Mouse (Mus musculus): ENCODE data around the gene Sprtn. TPM values are rescaled to one million over a fixed set of nuclear protein-coding genes. Genes with fewer than 3 reads are reported as not detected.
A peak's percentile ranks its signal among the peaks of the same experiment; 100 is the strongest.

Gene Sprtn
- polyA plus RNA-seq, 1 experiment = 17.8 TPM

DNA sequence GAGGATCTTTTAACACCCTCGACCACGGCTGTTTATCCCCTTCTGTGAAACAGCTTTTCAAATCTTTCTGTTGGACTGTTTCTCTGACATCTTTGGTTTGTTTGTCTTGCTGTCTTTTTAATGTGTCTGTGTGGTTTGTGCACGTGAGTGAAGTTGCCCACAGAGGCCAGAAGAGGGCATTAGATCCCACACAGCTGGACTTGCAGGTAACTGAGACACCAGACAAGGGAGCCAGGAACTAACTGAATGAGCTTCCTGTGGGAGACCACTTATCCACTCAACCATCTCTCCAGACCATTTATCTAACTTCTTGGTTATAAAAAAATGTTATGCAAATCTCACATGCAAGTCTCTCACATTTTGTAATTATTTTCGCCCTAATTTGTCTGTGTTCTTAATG is 33.0 kb downstream of the Sprtn start:
- Histone ChIP-seq H3K4me3 (replicated peaks; ENCODE audit: extremely low read depth, low read depth, low read length) (no peak overlapping the region), H3K4me1 (ENCODE audit: control insufficient read depth, insufficient read depth, low read length) (peaks cover 14% of the 10 kb centered on the region)
- no peak for DNase-seq
- TF ChIP-seq POLR2A (IDR thresholded peaks at IDR 0.05; ENCODE audit: borderline replicate concordance, extremely low read depth, low read depth, low read length) (no peak), CTCF (IDR thresholded peaks at IDR 0.05; ENCODE audit: insufficient read depth, low read length) (no peak)
- WGBS = 82% methylated on average over 4 of the region's 4 CpGs

GRCm38 (mm10) chr8:124932435-124932834 is 34.7 kb downstream of the Sprtn start:
- 53% methylated on average over 3 of the region's 3 CpGs for WGBS
- peaks cover under 1% of the 10 kb centered on the region; the same call in 1 of the 2 replicates for H3K4me1 ChIP-seq (ENCODE audit: control insufficient read depth, insufficient read depth, low read length)
- no peak for DNase-seq

GRCm38 (mm10) chr8:124935116-124935515 is 37.4 kb downstream of the Sprtn start:
- 56% methylated on average over 5 of the region's 5 CpGs for WGBS
- DNase-seq = no peak
- H3K4me1 ChIP-seq (ENCODE audit: control insufficient read depth, insufficient read depth, low read length) = no peaks in the 10 kb centered on the region; the same call in 1 of the 2 replicates
- TF ChIP-seq CTCF (IDR thresholded peaks at IDR 0.05; ENCODE audit: insufficient read depth, low read length) (no peak), POLR2A (IDR thresholded peaks at IDR 0.05; ENCODE audit: borderline replicate concordance, extremely low read depth, low read depth, low read length) (no peak)
- H3K4me3 ChIP-seq (replicated peaks; ENCODE audit: extremely low read depth, low read depth, low read length) = no peak overlapping the region

More at GRCm38 (mm10) chr8:124932435-124932834, 34.7 kb downstream of the Sprtn start:
- H3K4me3 ChIP-seq (replicated peaks; ENCODE audit: extremely low read depth, low read depth, low read length) = no peak overlapping the region
- no peak for TF ChIP-seq CTCF (IDR thresholded peaks at IDR 0.05; ENCODE audit: insufficient read depth, low read length)
- TF ChIP-seq POLR2A (IDR thresholded peaks at IDR 0.05; ENCODE audit: borderline replicate concordance, extremely low read depth, low read depth, low read length) = no peak

GRCm38 (mm10) chr8:124936699-124937098 is 39.0 kb downstream of the Sprtn start:
- Histone ChIP-seq H3K4me3 (replicated peaks; ENCODE audit: extremely low read depth, low read depth, low read length) (no peak overlapping the region), H3K4me1 (ENCODE audit: control insufficient read depth, insufficient read depth, low read length) (no peaks in the 10 kb centered on the region)
- WGBS = 88% methylated on average over 10 of the region's 10 CpGs
- TF ChIP-seq POLR2A (IDR thresholded peaks at IDR 0.05; ENCODE audit: borderline replicate concordance, extremely low read depth, low read depth, low read length) = no peak
- no peak for TF ChIP-seq CTCF (IDR thresholded peaks at IDR 0.05; ENCODE audit: insufficient read depth, low read length)
- no peak for DNase-seq

- no peaks in the 10 kb centered on the region for H3K4me1 ChIP-seq (ENCODE audit: control insufficient read depth, insufficient read depth, low read length)
- 89% methylated on average over 4 of the region's 4 CpGs for whole genome bisulfite sequencing
- TF ChIP-seq POLR2A (IDR thresholded peaks at IDR 0.05; ENCODE audit: borderline replicate concordance, extremely low read depth, low read depth, low read length) (no peak), CTCF (IDR thresholded peaks at IDR 0.05; ENCODE audit: insufficient read depth, low read length) (no peak)
- H3K4me3 ChIP-seq (replicated peaks; ENCODE audit: extremely low read depth, low read depth, low read length) = no peak overlapping the region
- no peak for DNase-seq
Observed at GRCm38 (mm10) chr8:124937293-124937692, 39.6 kb downstream of the Sprtn start.

DNA sequence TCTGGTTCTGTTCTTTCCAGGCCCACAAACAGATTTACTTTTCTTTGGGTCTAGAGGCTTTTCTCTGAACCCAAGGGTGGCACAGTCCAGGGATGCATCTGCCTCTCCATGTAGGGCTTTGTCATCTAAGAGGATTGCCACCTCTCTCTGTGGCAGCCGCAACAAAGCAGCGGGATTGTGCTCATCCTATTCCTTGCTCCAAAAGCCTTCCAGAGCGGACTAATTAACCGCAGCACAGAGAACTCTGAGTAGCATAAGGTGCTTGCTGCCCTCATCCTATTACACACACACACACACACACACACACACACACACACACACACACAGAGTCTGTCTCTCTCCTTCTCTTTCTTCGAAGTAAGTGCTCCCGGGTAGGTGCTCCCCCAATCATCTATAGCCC is 46.1 kb downstream of the Sprtn start:
- H3K4me1 ChIP-seq (ENCODE audit: control insufficient read depth, insufficient read depth, low read length) = peaks cover 13% of the 10 kb centered on the region
- H3K4me3 ChIP-seq (replicated peaks; ENCODE audit: extremely low read depth, low read depth, low read length) = no peak overlapping the region
- no peak for DNase-seq
- WGBS = 93% methylated on average over 6 of the region's 6 CpGs
- TF ChIP-seq CTCF (IDR thresholded peaks at IDR 0.05; ENCODE audit: insufficient read depth, low read length) (no peak), POLR2A (IDR thresholded peaks at IDR 0.05; ENCODE audit: borderline replicate concordance, extremely low read depth, low read depth, low read length) (no peak)

- WGBS = 66% methylated on average over 7 of the region's 7 CpGs
- no peak overlapping the region for H3K4me3 ChIP-seq (replicated peaks; ENCODE audit: extremely low read depth, low read depth, low read length)
- DNase-seq = no peak
Observed at GRCm38 (mm10) chr8:124944406-124944805, 46.7 kb downstream of the Sprtn start.

DNA sequence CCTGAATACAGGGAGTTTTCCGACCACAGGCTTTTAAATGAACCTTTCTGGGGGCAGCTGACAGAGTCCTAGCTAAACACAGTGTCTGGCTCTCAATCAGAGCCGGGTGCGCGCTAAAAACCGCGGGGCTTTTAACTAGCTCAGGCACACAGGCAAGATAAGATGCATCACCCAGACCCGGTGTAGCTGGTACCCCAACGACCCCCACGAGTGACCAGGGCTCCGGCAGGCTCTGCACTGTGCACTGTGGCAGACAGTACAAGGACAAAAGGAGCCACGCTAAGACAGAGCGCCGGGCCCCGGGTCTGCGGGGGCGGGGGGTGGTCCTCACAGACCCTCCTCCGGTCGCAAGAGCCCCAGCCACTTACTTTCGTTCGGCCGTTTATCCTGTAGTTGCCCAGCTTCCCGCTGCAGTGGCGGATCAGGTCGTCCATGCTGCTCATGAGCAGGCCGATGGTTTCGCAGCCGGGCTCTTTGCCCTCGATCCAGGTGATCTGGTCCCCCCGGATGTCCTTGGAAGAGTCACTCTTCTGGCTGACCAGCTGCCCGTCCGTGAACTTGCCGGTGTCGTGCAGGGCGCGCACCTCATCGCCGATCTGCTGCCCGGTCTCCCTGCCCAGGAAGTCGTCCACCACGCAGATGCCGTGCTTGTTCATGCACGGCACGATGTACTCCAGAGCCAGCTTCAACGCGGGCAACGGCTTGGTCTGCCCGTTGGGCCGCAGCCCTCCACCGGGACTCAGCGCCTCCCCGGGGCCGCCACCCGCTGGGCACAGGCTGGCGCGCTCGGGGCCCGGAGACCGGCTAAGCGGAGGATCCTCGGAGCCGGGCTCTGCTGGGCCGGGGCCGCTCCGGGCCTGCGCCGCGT is 50.4 kb downstream of the Sprtn start:
- WGBS = 2% methylated on average over 67 of the region's 67 CpGs
- TF ChIP-seq POLR2A (IDR thresholded peaks at IDR 0.05; ENCODE audit: borderline replicate concordance, extremely low read depth, low read depth, low read length) (no peak), CTCF (IDR thresholded peaks at IDR 0.05; ENCODE audit: insufficient read depth, low read length) (no peak)
- Histone ChIP-seq H3K4me1 (ENCODE audit: control insufficient read depth, insufficient read depth, low read length) (peaks cover 15% of the 10 kb centered on the region), H3K4me3 (replicated peaks; ENCODE audit: extremely low read depth, low read depth, low read length) (peak overlapping the region; percentile 95)
- peak; percentile 64 for DNase-seq

More at GRCm38 (mm10) chr8:124944406-124944805, 46.7 kb downstream of the Sprtn start:
- H3K4me1 ChIP-seq (ENCODE audit: control insufficient read depth, insufficient read depth, low read length) = peaks cover 13% of the 10 kb centered on the region
- TF ChIP-seq POLR2A (IDR thresholded peaks at IDR 0.05; ENCODE audit: borderline replicate concordance, extremely low read depth, low read depth, low read length) (no peak), CTCF (IDR thresholded peaks at IDR 0.05; ENCODE audit: insufficient read depth, low read length) (no peak)

GRCm38 (mm10) chr8:124948733-124949111 is 51.0 kb downstream of the Sprtn start:
- DNase-seq = peak; percentile 34
- TF ChIP-seq POLR2A (IDR thresholded peaks at IDR 0.05; ENCODE audit: borderline replicate concordance, extremely low read depth, low read depth, low read length) (no peak), CTCF (IDR thresholded peaks at IDR 0.05; ENCODE audit: insufficient read depth, low read length) (no peak)
- 6% methylated on average over 62 of the region's 62 CpGs for WGBS
- Histone ChIP-seq H3K4me3 (replicated peaks; ENCODE audit: extremely low read depth, low read depth, low read length) (peak overlapping the region; percentile 95), H3K4me1 (ENCODE audit: control insufficient read depth, insufficient read depth, low read length) (peaks cover 15% of the 10 kb centered on the region)

Measured in lung, adult 2 months (tissue).